Mouse (Mus musculus): ENCODE data around the gene Dnajc9.

DNA sequence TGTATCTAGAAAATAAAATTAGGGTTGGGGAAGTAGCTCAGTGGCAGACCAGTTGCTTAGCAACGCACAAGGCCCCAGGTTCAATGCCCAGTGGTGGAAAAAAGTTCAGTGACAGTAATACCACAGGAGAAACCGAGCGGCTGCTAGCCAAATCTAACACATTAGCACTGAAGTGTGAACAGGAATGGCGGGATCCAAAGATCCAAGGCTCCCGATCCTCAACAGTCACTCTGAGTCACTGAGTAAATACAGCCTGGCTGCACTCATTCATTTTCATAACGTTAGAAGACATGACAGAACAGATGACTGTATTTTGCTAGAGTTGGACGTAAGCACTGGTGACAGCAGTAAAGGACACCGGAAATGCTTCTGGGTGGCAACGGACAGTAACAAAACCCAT lies 42.8 kb downstream of the Dnajc9 start:
- TF ChIP-seq CTCF (IDR thresholded peaks at IDR 0.05; ENCODE audit: low read depth, low read length) (no peak), POLR2A (IDR thresholded peaks at IDR 0.05; ENCODE audit: extremely low read depth, insufficient read depth, low read length) (no peak)
